Mouse (Mus musculus) midbrain, embryonic 11.5 days (tissue): ENCODE data around the gene Schip1. TPM values are rescaled to one million over a fixed set of nuclear protein-coding genes. Genes with fewer than 3 reads are reported as not detected.

Source experiments
- ATAC-seq: fragments of 200-750 bp; cut with Nextera tagmentation; 2 replicates; pipeline ENCODE4 v1.8.0; 2017; ENCODE audit warnings: moderate TSS enrichment, moderate library complexity; ENCODE audit not compliant: low FRiP score
- DNase-seq: peaks from one replicate; pipeline ENCODE4 v3.0.0; 2015; ENCODE audit warnings: low spot score; ENCODE audit errors: missing footprints
- H3K27ac ChIP-seq: fragments of 300-500 bp; sonication (generic); 2 replicates; pipeline ENCODE4 v1.5.1; 2014; ENCODE audit warnings: low read depth, low read length
- H3K27me3 ChIP-seq: fragments of 300-500 bp; sonication (generic); 2 replicates; pipeline ENCODE4 v1.6.1; 2014; ENCODE audit warnings: mild to moderate bottlenecking, low read length, moderate library complexity, mixed read lengths; ENCODE audit not compliant: control insufficient read depth, insufficient read depth
- H3K36me3 ChIP-seq: fragments of 300-500 bp; sonication (generic); 2 replicates; pipeline ENCODE4 v1.6.1; 2014; ENCODE audit warnings: mild to moderate bottlenecking, low read length, moderate library complexity, mixed read lengths; ENCODE audit not compliant: control insufficient read depth, insufficient read depth
- H3K4me1 ChIP-seq: fragments of 300-500 bp; sonication (generic); 2 replicates; pipeline ENCODE4 v1.6.1; 2014; ENCODE audit warnings: low read length; ENCODE audit not compliant: control insufficient read depth, insufficient read depth
- H3K4me2 ChIP-seq: fragments of 300-500 bp; sonication (generic); 2 replicates; pipeline ENCODE4 v1.6.1; 2014; ENCODE audit warnings: mild to moderate bottlenecking, moderate library complexity
- H3K4me3 ChIP-seq: fragments of 300-500 bp; sonication (generic); 2 replicates; pipeline ENCODE4 v1.5.1; 2014; ENCODE audit warnings: low read depth, low read length
- H3K9ac ChIP-seq: fragments of 300-500 bp; sonication (generic); 2 replicates; pipeline ENCODE4 v1.6.1; 2014; ENCODE audit warnings: low read length
- H3K9me3 ChIP-seq: fragments of 300-500 bp; sonication (generic); 2 replicates; pipeline ENCODE4 v1.6.1; 2016; ENCODE audit warnings: low read length; ENCODE audit not compliant: control insufficient read depth
- WGBS: fragments of 180-500 bp; shearing (Covaris S2); extraction: QIAGEN DNeasy Blood & Tissue Kit; methylation state at CpG from one replicate; pipeline ENCODE4 v1.1.7; 2014; 5-methylcytosine and 5-hydroxymethylcytosine counted together
- polyA plus RNA-seq: library from polyadenylated mRNA; unstranded; fragments of >200 nt; fragmentation: Nextera tagmentation; extraction: Ambion mirVana; gene quantifications from 2 replicates; pipeline ENCODE4 v1.2.1, GENCODE M21; 2014

The Schip1 gene
- polyA plus RNA-seq, 1 experiment from 2014 or later, result 83.1 TPM

GRCm38 (mm10) chr3:68101343-68101742 is 36.7 kb downstream of the Schip1 start:
- no peak overlapping the region for H3K27ac ChIP-seq

GRCm38 (mm10) chr3:68105081-68105685 is 40.6 kb downstream of the Schip1 start:
- ATAC-seq, result no peak
- H3K4me3 ChIP-seq, result no peak overlapping the region

More at GRCm38 (mm10) chr3:68101343-68101742, 36.7 kb downstream of the Schip1 start:
- H3K4me2 ChIP-seq, result no peak overlapping the region
- 73% methylated on average over 4 of the region's 4 CpGs for WGBS
- H3K9ac ChIP-seq, result no peak overlapping the region
- H3K27me3 ChIP-seq, result no peaks in the 10 kb centered on the region
- ATAC-seq (no peak), DNase-seq (no peak)
- no peak overlapping the region for H3K4me3 ChIP-seq
- no peaks in the 10 kb centered on the region for H3K36me3 ChIP-seq
- no peaks in the 10 kb centered on the region for H3K4me1 ChIP-seq
- no peaks in the 10 kb centered on the region for H3K9me3 ChIP-seq

GRCm38 (mm10) chr3:68121338-68121737 is 56.7 kb downstream of the Schip1 start:
- no peak overlapping the region for H3K4me2 ChIP-seq
- H3K9me3 ChIP-seq, result no peaks in the 10 kb centered on the region
- ATAC-seq, result no peak
- no peaks in the 10 kb centered on the region for H3K27me3 ChIP-seq
- 85% methylated on average over 5 of the region's 5 CpGs for WGBS
- H3K36me3 ChIP-seq, result no peaks in the 10 kb centered on the region
- H3K4me1 ChIP-seq, result no peaks in the 10 kb centered on the region
- H3K4me3 ChIP-seq, result no peak overlapping the region
- H3K27ac ChIP-seq, result no peak overlapping the region
- no peak overlapping the region for H3K9ac ChIP-seq
- no peak for DNase-seq

More at GRCm38 (mm10) chr3:68105081-68105685, 40.6 kb downstream of the Schip1 start:
- no peaks in the 10 kb centered on the region for H3K36me3 ChIP-seq
- no peak overlapping the region for H3K4me2 ChIP-seq
- no peaks in the 10 kb centered on the region for H3K9me3 ChIP-seq
- no peak overlapping the region for H3K27ac ChIP-seq
- 80% methylated on average over 2 of the region's 2 CpGs for WGBS
- DNase-seq, result no peak
- no peaks in the 10 kb centered on the region for H3K27me3 ChIP-seq
- H3K9ac ChIP-seq, result no peak overlapping the region
- H3K4me1 ChIP-seq, result no peaks in the 10 kb centered on the region

- Histone ChIP-seq H3K9me3 (no peaks in the 10 kb centered on the region), H3K9ac (no peak overlapping the region), H3K36me3 (no peaks in the 10 kb centered on the region), H3K27ac (no peak overlapping the region), H3K4me3 (no peak overlapping the region), H3K4me2 (no peak overlapping the region), H3K4me1 (no peaks in the 10 kb centered on the region), H3K27me3 (no peaks in the 10 kb centered on the region)
- no peak for DNase-seq
- WGBS, result 80% methylated on average over 6 of the region's 6 CpGs
- ATAC-seq, result no peak
Measured at GRCm38 (mm10) chr3:68126284-68126856, 61.8 kb downstream of the Schip1 start.

GRCm38 (mm10) chr3:68130386-68130785 is 65.8 kb downstream of the Schip1 start:
- no peak for DNase-seq
- Histone ChIP-seq H3K36me3 (no peaks in the 10 kb centered on the region), H3K27me3 (no peaks in the 10 kb centered on the region), H3K4me3 (no peak overlapping the region), H3K9me3 (no peaks in the 10 kb centered on the region), H3K4me2 (no peak overlapping the region), H3K27ac (no peak overlapping the region), H3K9ac (no peak overlapping the region), H3K4me1 (no peaks in the 10 kb centered on the region)
- WGBS, result 86% methylated on average over 1 of the region's 1 CpGs
- no peak for ATAC-seq

GRCm38 (mm10) chr3:68138833-68139627 is 74.4 kb downstream of the Schip1 start:
- 77% methylated on average over 5 of the region's 5 CpGs for WGBS
- no peaks in the 10 kb centered on the region for H3K27me3 ChIP-seq
- ATAC-seq (no peak), DNase-seq (no peak)
- no peaks in the 10 kb centered on the region for H3K4me1 ChIP-seq
- no peaks in the 10 kb centered on the region for H3K9me3 ChIP-seq
- H3K36me3 ChIP-seq, result no peaks in the 10 kb centered on the region
- no peak overlapping the region for H3K9ac ChIP-seq
- H3K4me3 ChIP-seq, result no peak overlapping the region
- no peak overlapping the region for H3K4me2 ChIP-seq
- H3K27ac ChIP-seq, result no peak overlapping the region

GRCm38 (mm10) chr3:68150688-68151087 is 86.1 kb downstream of the Schip1 start:
- Histone ChIP-seq H3K4me2 (no peak overlapping the region), H3K27ac (no peak overlapping the region), H3K9ac (no peak overlapping the region), H3K36me3 (no peaks in the 10 kb centered on the region), H3K9me3 (no peaks in the 10 kb centered on the region), H3K4me3 (no peak overlapping the region), H3K4me1 (no peaks in the 10 kb centered on the region), H3K27me3 (no peaks in the 10 kb centered on the region)
- ATAC-seq, result no peak
- WGBS, result 83% methylated on average over 8 of the region's 8 CpGs
- DNase-seq, result no peak

- Histone ChIP-seq H3K27ac (no peak overlapping the region), H3K4me2 (no peak overlapping the region), H3K9ac (no peak overlapping the region), H3K4me1 (no peaks in the 10 kb centered on the region), H3K9me3 (no peaks in the 10 kb centered on the region), H3K4me3 (no peak overlapping the region), H3K27me3 (no peaks in the 10 kb centered on the region), H3K36me3 (no peaks in the 10 kb centered on the region)
- DNase-seq, result no peak
- no peak for ATAC-seq
- WGBS, result 84% methylated on average over 1 of the region's 1 CpGs
Measured at GRCm38 (mm10) chr3:68160175-68160574, 95.6 kb downstream of the Schip1 start.

- WGBS, result 85% methylated on average over 3 of the region's 3 CpGs
- Histone ChIP-seq H3K9me3 (no peaks in the 10 kb centered on the region), H3K27me3 (no peaks in the 10 kb centered on the region), H3K4me3 (no peak overlapping the region), H3K27ac (no peak overlapping the region), H3K4me2 (no peak overlapping the region), H3K36me3 (no peaks in the 10 kb centered on the region), H3K4me1 (no peaks in the 10 kb centered on the region), H3K9ac (no peak overlapping the region)
- ATAC-seq (no peak), DNase-seq (no peak)
Measured at GRCm38 (mm10) chr3:68160760-68161159, 96.2 kb downstream of the Schip1 start.
